Mouse (Mus musculus) kidney, postnatal 4 days (tissue): ENCODE results near the gene Olfr220.
A peak's percentile ranks its signal among the peaks of the same experiment; 100 is the strongest.

ENCODE experiments used
- DNase-seq, 2 experiments: peaks; one replicate each; pipeline ENCODE4 v3.0.0; 2021; ENCODE audit warnings: mixed read lengths in 2 of 2

Gene Olfr220

GRCm38 (mm10) chr1:174441782-174442181, at the start of gene Olfr220:
TSS of gene Olfr220 (plus strand) at chr1:174442082.
- no peak for DNase-seq

DNA sequence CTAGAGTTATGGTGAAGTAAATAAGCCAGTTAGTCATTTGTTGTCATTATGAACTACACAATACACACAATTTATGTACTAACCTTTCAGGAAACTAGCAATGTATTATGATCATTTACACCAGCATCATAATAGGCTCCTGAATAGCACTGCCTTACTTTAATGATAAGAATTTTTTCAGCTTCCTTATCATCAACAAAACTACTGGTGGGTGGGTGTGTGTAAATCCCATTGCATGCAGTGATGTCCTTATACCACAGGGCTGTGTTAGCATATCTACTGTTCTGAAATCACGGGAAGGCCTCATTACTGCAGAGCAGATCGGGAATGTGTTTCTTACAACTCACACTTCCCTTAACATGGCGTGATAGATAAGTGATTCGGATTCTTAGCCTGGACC, 18.9 kb upstream of the Olfr220 start:
- DNase-seq = no peak

DNA sequence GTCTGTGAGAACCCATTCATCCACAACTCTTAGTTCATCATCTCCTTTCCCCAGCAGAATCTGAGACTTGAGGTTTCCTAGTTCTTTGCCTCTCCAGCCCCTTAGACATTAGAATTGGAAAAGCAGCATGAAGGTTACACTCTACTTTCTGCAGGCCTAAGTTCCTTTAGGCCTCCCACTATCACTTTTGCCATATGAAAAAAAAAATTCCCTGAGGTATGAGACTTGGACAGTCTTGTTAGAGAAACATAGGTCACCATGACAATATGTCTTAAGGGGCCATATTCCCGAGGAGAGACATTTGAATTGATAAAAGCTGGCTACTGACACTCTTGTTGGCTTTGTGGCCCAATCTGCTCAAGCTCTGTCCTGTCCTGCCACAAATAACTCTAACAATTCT, 18.1 kb upstream of the Olfr220 start, which contains the start of gene Olfr414:
TSS of gene Olfr414 (plus strand) at position 301 of the 400 bp plus-strand sequence.
- DNase-seq = no peak

- DNase-seq = no peak
These were observed 15.5 kb upstream of the Olfr220 start for GRCm38 (mm10) chr1:174426180-174426986.

- no peak for DNase-seq
These were observed 14.5 kb upstream of the Olfr220 start for GRCm38 (mm10) chr1:174427402-174427801.

GRCm38 (mm10) chr1:174428407-174428806, 13.5 kb upstream of the Olfr220 start:
- DNase-seq = no peak

GRCm38 (mm10) chr1:174434121-174434520, 7.8 kb upstream of the Olfr220 start:
- no peak for DNase-seq

DNA sequence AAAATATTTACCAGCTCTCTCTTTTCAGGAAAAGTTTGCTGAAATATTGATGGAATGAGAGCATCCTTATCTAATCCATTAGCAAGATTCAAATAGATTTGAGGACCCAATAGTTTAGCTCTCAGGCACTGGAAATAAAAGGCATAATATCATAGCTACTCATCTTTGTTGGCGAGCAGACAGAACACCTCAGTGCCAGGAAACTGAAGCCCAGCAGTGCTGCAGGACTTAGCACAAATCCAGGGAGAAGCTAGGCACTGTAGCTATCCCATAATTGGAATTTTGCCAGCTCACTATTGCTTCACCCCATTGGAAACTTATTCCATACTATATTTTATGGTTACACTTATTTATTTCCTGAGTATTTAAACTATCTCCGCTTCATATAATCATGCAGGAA, 13.2 kb downstream of the Olfr220 start:
- DNase-seq = no peak

GRCm38 (mm10) chr1:174465385-174465784, 23.5 kb downstream of the Olfr220 start:
- no peak for DNase-seq

DNA sequence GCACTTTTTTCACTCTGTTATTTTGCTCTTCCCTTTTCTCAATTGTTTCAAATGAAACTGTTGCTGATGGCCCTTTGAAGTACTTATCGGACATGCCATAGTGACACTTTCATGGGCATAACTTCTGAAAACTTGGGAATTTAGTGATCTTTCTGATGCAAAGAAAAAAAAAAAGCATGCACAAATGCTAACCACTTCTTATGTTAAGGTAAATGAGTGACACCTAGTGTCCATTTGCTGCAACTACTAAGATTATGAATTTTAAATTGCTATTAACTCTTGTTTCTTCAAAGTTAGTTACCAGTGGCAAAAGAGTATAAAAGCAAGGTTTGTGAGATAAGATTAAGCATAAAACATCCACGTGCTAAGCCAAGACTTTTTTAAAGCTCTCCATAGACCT, 24.4 kb downstream of the Olfr220 start:
- no peak for DNase-seq

DNA sequence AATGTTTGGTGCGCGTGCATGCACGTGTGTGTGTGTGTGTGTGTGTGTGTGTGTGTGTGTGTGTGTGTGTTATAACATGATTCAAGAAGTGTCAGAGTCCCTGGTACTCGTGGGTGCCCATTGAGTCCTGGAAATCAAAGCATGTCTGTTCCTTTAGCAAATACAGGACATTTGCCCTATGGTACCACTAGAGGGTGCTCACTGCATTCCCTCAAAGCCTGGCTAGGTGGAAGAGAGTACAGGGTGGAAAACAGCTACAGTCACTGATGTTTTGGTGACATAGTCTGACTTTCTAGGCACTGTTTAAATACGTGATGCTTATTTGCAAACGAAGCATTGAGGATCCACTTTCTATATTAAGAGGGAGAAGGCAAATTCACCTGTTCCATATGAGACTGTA, 27.9 kb downstream of the Olfr220 start:
- DNase-seq = peak; percentile 16 to 32

GRCm38 (mm10) chr1:174482567-174482966, 40.7 kb downstream of the Olfr220 start:
- no peak for DNase-seq

DNA sequence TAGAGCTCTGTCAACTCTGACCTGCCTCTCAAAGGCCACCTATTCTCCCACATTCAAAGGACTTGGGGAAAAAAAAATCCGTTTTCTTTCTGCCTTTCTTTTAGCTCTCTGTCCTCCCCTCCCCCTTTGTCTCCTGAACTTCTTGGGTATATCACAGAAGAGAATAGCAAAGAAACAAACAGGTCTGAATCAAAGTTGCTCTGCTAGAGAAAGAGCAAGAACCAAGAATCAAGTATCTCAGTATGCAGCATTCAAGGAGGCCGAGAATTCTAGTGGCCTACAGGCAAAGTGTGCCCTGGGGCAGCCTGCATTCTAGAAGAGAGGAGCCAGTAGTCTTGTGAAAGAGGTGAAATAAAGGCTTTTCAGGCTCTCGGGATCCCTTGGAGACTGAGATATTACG, 58.2 kb downstream of the Olfr220 start:
- no peak for DNase-seq
